Mouse (Mus musculus): ENCODE results near the gene Catsper2.
"Not testable (repeated sequence)": the region's sequence is repeated elsewhere in the genome, so short reads cannot be mapped to it uniquely, and the experiment has no call there.

Catsper2 gene

DNA sequence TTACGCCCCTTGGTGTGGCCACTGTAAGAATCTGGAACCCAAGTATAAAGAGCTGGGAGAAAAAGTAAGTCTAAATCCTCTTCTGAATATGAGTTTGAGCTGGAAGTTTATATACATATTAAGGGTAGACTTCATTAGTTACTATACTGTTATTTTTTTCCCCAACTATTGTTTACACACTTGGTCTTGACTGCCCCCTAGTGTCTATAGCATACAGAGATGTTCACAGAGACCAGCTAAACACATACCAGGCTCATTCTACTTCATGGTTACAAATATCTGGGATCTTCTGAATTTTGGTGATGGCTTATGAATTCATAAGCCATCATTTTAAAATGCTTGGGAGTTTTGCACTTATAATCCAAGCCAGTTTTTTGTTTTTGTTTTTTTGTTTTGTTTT lies 21.3 kb upstream of the Catsper2 start:
- no peak for DNase-seq (ENCODE audit: low spot score)

DNA sequence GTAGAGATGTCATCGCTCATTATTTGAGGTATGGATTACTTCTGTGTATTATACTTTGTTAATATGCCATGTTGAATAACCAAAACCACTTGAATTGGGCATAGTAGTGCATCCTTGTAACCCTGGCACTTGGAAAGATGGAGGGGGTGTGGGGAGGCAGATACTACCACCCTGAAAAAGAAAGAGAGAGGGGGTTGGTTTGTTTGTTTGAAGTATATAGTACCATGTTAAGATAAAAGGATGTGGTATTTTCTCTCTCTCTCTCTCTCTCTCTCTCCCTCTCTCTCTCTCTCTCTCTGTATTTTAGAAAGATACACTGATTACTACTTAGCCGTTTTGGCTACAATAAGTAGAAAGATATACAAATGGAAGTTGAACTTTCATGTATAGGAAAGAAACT lies 12.3 kb upstream of the Catsper2 start:
- no peak for DNase-seq (ENCODE audit: low spot score)

DNA sequence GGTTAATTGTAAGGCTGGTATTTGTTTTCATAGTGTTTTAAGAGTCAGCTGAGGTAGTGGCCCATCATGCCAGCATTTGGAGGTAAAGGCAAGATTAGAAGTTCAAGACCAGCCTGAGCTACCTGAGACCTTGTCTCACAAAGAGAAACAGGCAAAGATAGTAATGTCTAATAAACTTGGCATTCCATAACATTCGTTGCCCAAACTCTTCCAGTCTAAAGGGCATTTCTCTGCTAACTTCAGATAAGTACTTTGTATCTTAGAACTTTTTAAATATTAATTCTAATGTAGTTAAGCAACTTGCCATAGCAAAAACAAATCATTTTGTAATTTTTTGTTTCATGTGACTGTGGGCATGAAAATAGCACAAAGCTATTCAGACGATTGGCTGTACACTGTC lies 9.6 kb upstream of the Catsper2 start:
- DNase-seq (ENCODE audit: low spot score) = no peak

DNA sequence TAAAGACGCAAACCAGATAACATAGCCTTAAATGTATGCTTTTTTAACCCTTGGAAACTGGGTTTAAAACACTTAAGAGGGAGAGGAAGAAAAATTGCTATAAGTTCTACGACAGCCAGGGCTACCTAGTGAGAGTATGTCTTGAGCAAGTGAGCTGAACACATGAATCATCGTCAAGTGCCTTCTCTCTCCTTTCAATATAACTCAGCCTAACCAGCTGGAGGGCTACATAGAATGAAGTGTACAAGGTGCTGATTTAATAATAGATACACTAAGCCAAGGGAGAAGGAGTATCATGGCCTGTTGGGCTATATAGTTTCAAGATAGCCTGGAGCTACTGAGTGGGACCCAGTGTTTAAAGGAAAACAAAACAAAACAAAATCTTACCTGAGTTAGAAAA lies 4.9 kb upstream of the Catsper2 start:
- no peak for DNase-seq (ENCODE audit: low spot score)

DNA sequence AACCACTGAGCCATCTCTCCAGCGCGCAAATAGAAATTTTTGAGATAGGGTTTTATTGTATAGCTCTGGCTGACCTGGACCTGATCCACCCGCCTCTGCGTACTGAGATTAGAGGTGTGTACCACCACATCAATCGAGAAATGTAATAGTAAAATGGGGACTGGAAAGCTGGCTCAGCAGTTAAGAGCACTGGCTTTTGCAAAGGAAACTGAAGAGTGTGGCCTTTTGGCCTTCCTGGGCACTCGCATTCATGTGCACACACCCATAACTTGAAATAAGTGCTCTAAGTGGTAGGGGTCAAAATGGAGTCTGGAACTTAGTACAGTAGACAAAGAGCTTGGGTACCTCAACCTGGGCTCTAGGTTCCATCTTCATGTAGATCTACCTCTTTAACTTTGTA lies 2.8 kb upstream of the Catsper2 start:
- DNase-seq (ENCODE audit: low spot score) = no peak

DNA sequence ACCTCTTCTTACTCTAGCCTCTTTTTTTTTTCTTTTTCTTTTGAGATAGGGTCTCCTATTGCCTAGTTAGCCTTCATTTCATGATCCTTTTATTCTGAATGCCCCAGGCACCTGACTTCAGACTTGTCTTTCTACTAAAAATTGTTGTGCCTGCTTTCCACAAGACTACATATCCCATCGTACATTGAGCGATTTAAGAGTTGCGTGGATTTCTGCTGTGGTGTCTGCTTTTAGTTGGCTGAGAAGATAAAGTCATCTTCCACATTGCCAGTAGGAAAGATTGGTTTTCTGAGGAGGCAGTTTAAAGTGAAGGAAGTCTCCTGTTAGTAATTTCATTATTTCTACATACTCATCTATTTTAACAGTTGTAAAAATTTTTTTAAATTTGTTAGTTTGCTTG lies 2.0 kb upstream of the Catsper2 start:
- DNase-seq (ENCODE audit: low spot score) = no peak

DNA sequence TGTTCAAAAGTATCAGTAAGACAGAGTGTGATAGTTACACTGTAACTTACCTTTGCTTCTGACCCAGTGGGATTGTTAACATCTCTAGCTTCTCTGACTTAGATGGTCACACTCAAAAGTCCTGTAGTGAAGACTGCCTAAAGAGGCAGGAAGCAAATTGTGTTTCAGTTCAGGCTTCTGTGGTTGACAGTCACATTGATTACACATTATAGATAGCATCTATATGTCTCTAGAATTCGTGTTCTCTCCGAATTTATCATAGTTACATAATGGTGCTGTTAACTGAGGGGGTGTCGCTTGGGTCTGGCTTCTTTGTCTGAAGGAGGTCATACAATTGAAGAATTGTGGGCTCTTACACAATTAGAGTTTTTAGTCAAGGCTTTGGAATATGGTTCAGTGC lies 1.5 kb upstream of the Catsper2 start:
- no peak for DNase-seq (ENCODE audit: low spot score)

DNA sequence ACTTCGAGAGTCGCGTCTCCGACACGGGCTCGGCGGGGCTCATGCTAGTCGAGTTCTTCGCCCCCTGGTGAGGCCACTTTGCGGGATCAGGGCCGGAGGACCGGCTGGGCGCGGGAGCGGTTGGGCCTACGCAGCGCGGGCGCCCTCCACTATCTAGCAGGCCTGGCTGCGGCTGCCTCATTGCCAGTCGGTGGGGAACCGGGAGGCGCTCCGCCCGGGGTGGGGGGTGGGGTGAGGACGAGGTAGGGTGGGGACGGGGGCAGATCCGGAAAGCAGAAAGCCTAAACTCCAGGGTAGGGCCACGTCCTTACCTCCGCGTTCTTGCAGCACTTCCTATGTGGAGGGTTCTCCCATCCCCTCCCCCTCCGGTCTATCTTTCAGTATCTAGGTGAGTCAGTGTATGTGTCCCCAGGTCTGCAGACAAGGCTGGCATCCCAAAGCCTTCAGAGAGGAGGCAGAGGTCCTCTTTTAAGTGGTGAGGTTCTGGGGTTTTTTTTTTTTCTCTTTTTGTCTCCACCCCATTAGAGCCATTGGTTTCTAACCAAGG lies 620 bp upstream of the Catsper2 start:
- DNase-seq (ENCODE audit: low spot score) = peak; percentile 54

DNA sequence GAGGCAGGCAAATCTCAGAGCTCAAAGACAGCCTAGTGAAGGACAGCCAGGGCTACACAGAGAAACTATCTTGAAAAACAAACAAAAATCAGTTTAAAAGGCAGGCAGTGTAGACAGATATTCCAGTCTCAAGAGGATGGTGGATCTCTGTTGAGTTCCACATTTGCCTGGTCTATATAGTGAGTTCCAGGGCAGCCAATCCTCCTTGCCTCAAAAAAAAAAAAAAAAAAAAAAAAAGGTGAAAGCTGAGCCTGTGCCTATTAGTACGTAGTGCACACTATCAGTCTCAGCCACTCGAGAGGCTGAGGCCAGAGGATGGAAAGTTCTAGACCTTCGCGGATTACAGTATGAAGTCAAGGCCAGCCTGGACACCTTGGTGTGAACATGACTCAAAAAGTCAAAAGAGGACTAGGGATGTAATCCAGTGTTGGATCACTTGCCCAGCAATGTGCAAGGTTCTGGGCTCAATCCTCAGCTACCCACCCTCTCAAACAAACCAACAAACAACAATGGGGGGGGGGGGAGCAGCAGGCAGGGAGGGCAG lies 677 bp downstream of the Catsper2 start:
- DNase-seq (ENCODE audit: low spot score) = peak; percentile 6

DNA sequence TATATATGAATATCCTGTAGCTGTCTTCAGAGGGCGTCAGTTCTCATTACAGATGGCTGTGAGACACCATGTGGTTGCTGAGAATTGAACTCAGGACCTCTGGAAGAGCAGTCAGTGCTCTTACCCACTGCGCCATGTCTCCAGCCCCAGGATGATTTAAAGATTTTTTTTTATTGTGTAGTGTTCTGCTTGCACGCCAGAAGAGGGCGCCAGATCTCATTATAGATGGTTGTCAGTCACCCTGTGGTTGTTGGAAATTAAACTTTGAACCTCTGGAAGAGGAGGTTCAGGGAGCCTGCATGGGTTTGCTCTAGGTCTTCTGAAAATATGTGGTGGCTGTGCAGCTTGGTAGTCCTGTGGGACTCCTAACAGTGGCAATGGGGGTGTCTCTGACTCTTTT lies 5.4 kb downstream of the Catsper2 start:
- peak; percentile 14 for DNase-seq (ENCODE audit: low spot score)

DNA sequence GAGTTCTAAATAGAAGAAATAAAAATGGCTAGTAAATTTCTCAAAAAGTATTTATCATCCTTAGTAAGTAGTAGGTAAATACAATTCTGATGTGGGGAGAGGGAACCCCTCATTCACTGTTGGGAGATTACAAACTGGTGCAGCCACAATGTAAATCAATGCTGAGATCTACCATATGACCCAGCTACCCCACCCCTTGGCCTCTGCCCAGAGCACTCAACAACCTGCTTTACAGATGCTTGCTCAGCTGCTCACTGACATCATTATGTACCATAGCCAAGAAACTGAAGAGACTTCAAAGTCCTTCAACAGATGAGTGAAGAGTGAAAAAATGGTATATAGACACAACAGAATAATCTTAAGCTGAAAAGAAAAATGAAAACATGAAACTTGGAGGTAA lies 10.3 kb downstream of the Catsper2 start:
- DNase-seq (ENCODE audit: low spot score) = no peak

DNA sequence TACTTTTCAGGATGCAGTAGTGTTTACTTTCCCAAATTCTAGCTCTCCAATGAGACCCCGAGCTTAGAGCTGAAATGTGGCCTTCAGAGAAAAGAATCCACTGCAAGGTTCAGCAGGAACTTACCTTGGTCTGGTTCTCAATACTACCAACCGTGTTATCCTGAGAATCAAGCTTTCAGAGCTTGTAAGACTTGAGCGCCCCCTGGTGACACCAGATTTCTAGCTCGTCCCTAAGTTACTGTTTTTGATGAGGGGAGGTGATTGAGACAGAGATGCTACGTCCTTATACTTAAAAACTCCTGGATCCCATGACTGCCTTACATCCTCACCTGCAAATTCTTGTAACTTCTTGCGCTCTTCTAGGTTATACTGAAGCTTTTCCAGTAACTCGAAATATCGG lies 17.0 kb downstream of the Catsper2 start:
- DNase-seq (ENCODE audit: low spot score) = peak; percentile 86

DNA sequence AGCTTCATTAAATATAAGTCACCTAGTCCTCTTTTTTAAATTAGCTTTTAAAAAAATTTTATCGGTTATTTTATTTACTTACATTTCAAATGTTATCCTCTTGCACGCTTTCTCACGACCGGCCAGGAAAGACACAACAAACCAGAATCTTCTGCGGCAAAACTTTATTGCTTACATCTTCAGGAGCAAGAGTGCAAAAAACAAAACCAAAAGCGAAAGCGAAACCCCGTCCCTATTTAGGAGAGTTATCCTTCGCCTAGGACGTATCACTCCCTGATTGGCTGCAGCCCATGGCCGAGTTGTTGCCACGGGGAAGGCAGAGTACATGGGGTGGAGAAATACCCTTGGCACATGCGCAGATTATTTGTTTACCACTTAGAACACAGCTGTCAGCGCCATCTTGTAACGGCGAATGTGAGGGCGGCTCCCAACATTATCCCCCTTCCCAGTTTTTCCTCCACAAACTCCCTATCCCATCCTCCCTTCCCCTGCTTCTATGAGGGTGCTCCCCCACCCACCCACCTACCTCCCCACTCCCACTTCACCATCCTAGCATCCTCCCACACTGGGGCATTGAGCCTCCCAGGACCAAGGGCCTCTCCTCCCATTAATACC lies 26.5 kb downstream of the Catsper2 start, which contains the start of gene Strc:
Strc (minus strand) TSS at position 208 of the 615 bp plus-strand sequence.
- DNase-seq (ENCODE audit: low spot score) = not testable (repeated sequence)

DNA sequence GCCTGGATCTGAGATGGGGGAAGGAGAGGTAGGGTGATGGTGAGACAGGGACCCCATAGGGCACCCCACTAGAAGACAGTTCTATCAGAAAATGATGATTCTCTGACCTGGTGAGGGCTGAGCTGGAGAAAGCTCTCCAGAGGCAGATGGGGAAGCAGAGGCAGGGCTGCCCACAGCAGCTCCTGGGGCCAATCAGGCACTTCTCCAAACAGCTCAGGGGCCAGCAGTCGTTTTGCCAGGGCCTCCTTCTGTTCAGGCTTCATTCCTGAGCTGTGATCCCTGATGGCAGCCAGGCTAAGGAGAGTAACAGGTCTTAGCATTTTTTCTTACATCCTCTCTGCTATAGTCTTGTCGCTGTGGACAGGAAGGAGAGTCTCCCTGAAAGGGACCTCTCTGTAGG lies 38.8 kb downstream of the Catsper2 start:
- no peak for DNase-seq (ENCODE audit: low spot score)

DNA sequence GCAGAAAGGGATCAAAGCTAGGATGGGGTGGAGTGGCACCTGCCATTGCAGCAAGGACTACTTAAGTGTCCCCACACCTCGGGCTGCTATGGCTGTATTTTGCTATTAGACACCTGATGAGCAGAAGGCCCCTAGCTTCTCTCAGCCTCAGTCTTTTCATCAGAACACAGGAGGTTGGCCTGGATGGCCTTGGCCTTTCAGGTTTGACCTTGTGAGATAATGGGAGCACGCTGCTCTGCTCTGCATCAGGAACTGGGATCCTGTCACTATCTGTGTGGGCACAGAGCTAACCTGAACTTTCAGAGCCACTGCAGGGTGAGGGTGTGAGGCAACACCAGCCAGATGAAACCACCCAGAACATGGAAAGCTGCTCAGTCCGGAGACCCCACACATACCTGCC lies 41.3 kb downstream of the Catsper2 start:
- no peak for DNase-seq (ENCODE audit: low spot score)

DNA sequence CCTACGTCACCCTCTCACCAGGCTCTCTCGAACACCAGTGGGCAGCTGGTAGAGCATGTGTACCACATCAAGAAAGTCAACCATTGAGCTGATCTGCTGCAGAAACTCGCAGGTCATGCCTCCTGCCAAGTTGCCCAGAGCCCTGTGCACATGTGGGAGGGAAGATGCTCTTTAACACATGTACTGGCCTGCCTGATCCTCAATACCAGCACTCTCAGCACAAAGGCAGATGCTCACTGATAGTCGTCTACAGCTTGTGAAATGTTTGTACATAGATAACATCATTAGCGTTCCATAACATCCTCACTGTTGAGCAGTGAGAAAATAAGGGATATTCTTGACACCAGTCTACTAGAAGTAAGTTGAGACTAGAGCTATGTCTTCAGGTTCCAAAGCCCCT lies 42.7 kb downstream of the Catsper2 start:
- no peak for DNase-seq (ENCODE audit: low spot score)

DNA sequence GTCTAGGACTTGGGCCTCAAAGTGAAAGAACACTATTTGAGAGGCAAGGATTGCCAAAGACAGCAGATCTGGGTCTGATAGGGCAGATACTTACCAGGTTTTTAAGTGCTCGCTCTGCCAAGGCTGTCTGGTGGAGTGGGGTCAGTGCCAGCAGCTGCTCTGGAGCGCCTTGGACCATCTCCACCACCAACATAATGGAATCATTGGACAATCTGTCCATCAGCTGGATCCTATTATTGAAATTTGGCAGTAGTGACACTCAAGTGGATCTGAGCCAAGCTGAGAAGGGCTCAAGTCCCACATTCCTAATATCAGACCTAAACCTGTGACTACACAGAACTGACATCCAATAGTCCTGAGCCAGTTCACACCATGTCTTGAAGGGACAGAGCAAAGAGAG lies 44.8 kb downstream of the Catsper2 start:
- DNase-seq (ENCODE audit: low spot score) = no peak

DNA sequence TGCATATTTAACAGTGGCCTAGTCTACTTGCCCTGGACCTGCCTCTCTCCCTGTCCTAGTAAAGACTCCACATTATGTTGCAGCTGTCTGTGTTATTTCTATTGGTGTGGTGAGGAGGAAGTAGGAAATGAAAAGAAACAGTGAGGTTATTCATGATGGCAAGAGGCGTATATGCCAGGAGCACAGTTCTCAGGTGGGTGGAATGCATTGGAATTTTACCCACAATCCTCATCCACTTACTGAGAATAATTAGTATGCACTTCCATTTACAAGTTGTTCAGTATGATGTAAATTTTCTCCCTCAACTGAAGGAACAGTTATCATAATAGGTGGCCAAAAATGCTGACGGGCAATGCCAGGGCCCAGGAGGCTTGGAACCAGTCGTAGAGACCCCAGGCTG lies 49.9 kb downstream of the Catsper2 start:
- no peak for DNase-seq (ENCODE audit: low spot score)

DNA sequence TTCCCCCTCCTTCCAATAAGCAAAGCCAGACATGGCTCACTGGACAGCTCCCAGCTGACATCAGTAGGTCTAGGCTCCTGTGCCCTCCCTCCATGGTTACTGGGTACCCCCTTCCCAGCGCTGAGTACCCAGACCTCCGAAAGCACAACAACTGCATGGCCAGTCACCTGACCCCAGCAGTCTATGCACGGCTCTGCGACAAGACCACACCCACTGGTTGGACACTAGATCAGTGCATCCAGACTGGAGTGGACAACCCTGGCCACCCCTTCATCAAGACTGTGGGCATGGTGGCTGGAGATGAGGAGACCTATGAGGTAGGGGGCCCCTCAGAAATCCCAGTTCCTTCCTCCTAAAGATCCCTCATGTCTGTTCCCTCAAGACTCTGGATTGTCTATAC lies 54.1 kb downstream of the Catsper2 start:
- no peak for DNase-seq (ENCODE audit: low spot score)

DNA sequence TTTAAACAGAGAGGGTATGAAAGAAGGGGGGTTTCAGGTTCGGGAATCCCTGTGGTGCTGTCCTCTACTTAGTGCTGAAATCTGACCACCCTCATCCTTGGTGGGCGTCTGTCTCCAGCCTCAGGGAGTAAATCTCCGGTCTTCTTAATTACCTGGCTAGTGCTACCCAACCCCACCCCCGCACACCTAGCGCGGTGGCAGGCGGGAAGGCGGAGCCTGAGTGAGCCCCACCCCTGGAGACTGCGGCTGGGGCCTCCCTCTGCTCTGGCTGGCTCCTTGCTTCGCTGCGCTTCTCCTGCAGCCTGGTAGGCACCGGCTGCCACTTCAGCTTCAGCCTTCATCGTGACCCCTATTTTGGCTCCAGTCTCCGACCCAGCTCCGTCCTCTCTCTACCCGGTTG lies 55.2 kb downstream of the Catsper2 start:
- DNase-seq (ENCODE audit: low spot score) = peak; percentile 80

DNA sequence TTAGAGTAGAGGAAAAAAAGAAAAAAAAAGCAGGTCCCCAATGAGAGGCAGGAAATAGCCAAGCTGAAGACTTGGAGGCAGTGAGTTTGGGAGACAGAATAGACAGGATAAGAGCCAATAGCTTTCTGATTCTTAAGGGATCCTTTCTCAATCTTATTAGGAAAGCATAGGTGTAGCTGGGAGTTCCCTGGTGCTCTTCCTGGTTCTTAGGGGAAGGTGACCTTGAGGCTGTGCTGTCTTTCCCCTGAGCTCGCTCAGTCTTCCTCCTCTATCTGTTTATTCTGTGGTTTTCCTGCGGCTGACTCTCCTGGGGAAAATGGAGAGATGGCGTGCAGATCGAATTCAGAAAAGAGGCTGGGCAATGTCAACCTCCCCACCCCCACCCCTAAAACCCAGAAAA lies 55.6 kb downstream of the Catsper2 start:
- DNase-seq (ENCODE audit: low spot score) = no peak

DNA sequence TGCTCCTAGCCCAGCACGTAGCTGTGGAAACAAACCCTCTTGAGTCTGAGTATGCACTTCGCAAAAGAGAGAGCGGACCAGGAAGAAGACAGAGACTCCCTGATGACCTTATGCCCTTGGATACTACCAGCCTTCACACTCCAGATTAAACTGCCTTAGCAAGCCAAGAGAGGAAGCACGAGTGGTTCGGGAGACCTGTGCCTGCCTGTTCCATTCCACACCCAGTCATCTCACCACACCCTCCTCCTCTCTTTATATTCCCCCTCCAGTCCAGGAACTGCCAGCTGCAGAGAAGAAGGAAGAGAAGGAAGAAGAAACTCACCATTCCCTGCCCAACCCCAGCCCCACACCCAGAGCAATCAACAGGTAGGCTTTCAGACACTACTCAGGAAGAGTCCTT lies 56.1 kb downstream of the Catsper2 start, which contains the start of gene Ckmt1:
Ckmt1 (plus strand) TSS at position 221 of the 400 bp plus-strand sequence.
- DNase-seq (ENCODE audit: low spot score) = peak; percentile 15

DNA sequence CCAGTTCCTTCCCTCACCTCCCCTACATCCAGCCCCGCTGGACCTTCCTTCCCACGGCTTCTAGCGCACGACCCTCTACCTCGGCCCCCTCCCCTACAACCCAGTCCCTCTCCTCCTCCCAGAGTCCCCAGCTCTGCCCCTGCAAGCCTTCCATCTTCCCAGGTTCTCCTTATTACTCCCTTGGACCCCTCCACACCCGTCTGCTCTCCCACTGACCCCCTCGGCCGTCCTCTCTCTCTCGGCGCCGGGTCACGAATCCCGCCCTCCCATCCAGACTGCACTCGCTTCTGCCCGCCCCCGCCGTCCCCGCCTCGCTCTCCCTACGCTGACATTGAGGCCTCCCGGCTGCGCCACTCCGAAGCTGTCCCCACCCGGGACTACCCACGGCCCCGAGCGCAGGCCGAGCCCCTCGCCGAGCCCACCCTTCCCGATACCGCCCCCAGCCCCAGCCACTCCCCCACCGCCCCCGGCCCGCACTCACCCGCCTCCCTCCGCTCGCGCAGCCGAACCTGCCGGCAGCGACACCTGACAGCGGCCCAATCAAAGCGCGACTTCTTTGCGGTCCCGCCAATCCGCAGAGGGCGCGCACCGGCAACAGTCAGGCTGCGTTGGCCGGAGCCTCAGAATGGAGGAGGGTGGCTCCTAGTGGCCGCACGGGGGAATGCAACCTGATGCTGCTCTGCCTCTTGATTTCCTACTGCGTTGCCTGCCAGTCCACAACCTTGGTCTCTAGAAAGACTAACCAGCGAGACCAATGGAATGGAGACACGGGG lies 58.6 kb downstream of the Catsper2 start, which contains the start of gene Ppip5k1:
Ppip5k1 (minus strand) TSS at position 577 of the 773 bp plus-strand sequence.
- DNase-seq (ENCODE audit: low spot score) = peak; percentile 97

Measured in urinary bladder, postnatal 14 days (tissue).